Mouse (Mus musculus) liver, embryonic 16.5 days (tissue): ENCODE results near the gene Hipk2. TPM values are rescaled to one million over a fixed set of nuclear protein-coding genes. Genes with fewer than 3 reads are reported as not detected.
A peak's percentile ranks its signal among the peaks of the same experiment; 100 is the strongest.

ENCODE experiments used
- ATAC-seq: fragments of 200-750 bp; cut with Nextera tagmentation; 2 replicates; pipeline ENCODE4 v1.8.0; 2017; ENCODE audit warnings: low read depth, mild to moderate bottlenecking, moderate number of reproducible peaks, moderate library complexity
- H3K27ac ChIP-seq: fragments of 300-500 bp; sonication (generic); 2 replicates; pipeline ENCODE4 v1.5.1; 2014; ENCODE audit warnings: mild to moderate bottlenecking, low read length
- H3K27me3 ChIP-seq: fragments of 300-500 bp; sonication (generic); 2 replicates; pipeline ENCODE4 v1.6.1; 2014; ENCODE audit warnings: low read depth, low read length, mixed read lengths; ENCODE audit not compliant: control insufficient read depth, insufficient read depth
- H3K36me3 ChIP-seq: fragments of 300-500 bp; sonication (generic); 2 replicates; pipeline ENCODE4 v1.6.1; 2014; ENCODE audit warnings: mild to moderate bottlenecking; ENCODE audit not compliant: control insufficient read depth, insufficient read depth
- H3K4me1 ChIP-seq: fragments of 300-500 bp; sonication (generic); 2 replicates; pipeline ENCODE4 v1.6.1; 2014; ENCODE audit warnings: low read depth, low read length, mixed read lengths; ENCODE audit not compliant: control insufficient read depth
- H3K4me2 ChIP-seq: fragments of 300-500 bp; sonication (generic); 2 replicates; pipeline ENCODE4 v1.6.1; 2014; ENCODE audit warnings: low read depth, low read length, mixed read lengths
- H3K4me3 ChIP-seq: fragments of 300-500 bp; sonication (generic); 2 replicates; pipeline ENCODE4 v1.5.1; 2014; ENCODE audit warnings: low read depth, mild to moderate bottlenecking, low read length
- H3K9ac ChIP-seq: fragments of 300-500 bp; sonication (generic); 2 replicates; pipeline ENCODE4 v1.6.1; 2014; ENCODE audit warnings: low read depth, low read length
- H3K9me3 ChIP-seq: fragments of 300-500 bp; sonication (generic); replicated peaks from 2 replicates; pipeline ENCODE4 v1.6.1; 2016; ENCODE audit warnings: low read length; ENCODE audit not compliant: control insufficient read depth
- WGBS: fragments of 180-500 bp; shearing (Covaris S2); extraction: QIAGEN DNeasy Blood & Tissue Kit; methylation state at CpG from one replicate; pipeline ENCODE4 v1.1.7; 2014; ENCODE audit not compliant: insufficient replicate concordance; 5-methylcytosine and 5-hydroxymethylcytosine counted together
- polyA plus RNA-seq: library from polyadenylated mRNA; unstranded; fragments of >200 nt; fragmentation: Nextera tagmentation; extraction: Ambion mirVana; gene quantifications from 2 replicates; pipeline ENCODE4 v1.2.1, GENCODE M21; 2015

The Hipk2 gene
- polyA plus RNA-seq, 1 experiment from 2014 or later, result 19.8 TPM

- no peak overlapping the region for H3K27ac ChIP-seq
- H3K9me3 ChIP-seq, result no peaks in the 10 kb centered on the region
- H3K4me1 ChIP-seq, result peaks cover 44% of the 10 kb centered on the region
- 43% methylated on average over 3 of the region's 3 CpGs for whole genome bisulfite sequencing
- no peaks in the 10 kb centered on the region for H3K27me3 ChIP-seq
- no peak for ATAC-seq
- no peak overlapping the region for H3K9ac ChIP-seq
- no peak overlapping the region for H3K4me2 ChIP-seq
- peaks cover 3% of the 10 kb centered on the region; the same call in 1 of the 2 replicates for H3K36me3 ChIP-seq
- no peak overlapping the region for H3K4me3 ChIP-seq
Measured at GRCm38 (mm10) chr6:38826857-38827256, 49.1 kb downstream of the Hipk2 start.

- Histone ChIP-seq H3K36me3 (peaks cover 3% of the 10 kb centered on the region; the same call in 1 of the 2 replicates), H3K27me3 (no peaks in the 10 kb centered on the region), H3K27ac (no peak overlapping the region), H3K9ac (no peak overlapping the region), H3K4me3 (no peak overlapping the region), H3K4me1 (peaks cover 50% of the 10 kb centered on the region), H3K9me3 (no peaks in the 10 kb centered on the region), H3K4me2 (no peak overlapping the region)
- ATAC-seq, result no peak
Measured at GRCm38 (mm10) chr6:38825886-38826285, 50.1 kb downstream of the Hipk2 start.

- no peaks in the 10 kb centered on the region for H3K9me3 ChIP-seq
- no peak for ATAC-seq
- H3K9ac ChIP-seq, result no peak overlapping the region
- peaks cover 14% of the 10 kb centered on the region for H3K36me3 ChIP-seq
- H3K27ac ChIP-seq, result peak overlapping the region; percentile 54
- H3K27me3 ChIP-seq, result no peaks in the 10 kb centered on the region
- no peak overlapping the region for H3K4me3 ChIP-seq
- no peak overlapping the region for H3K4me2 ChIP-seq
- peaks cover 48% of the 10 kb centered on the region for H3K4me1 ChIP-seq
Measured at GRCm38 (mm10) chr6:38823827-38824226, 52.1 kb downstream of the Hipk2 start.

GRCm38 (mm10) chr6:38823164-38823563, 52.8 kb downstream of the Hipk2 start:
- Histone ChIP-seq H3K4me1 (peaks cover 44% of the 10 kb centered on the region), H3K4me2 (no peak overlapping the region), H3K27ac (no peak overlapping the region), H3K9ac (no peak overlapping the region), H3K27me3 (no peaks in the 10 kb centered on the region), H3K36me3 (peaks cover 21% of the 10 kb centered on the region), H3K4me3 (no peak overlapping the region), H3K9me3 (no peaks in the 10 kb centered on the region)
- whole genome bisulfite sequencing, result 83% methylated on average over 4 of the region's 4 CpGs
- ATAC-seq, result no peak

- Histone ChIP-seq H3K27ac (no peak overlapping the region), H3K9me3 (no peaks in the 10 kb centered on the region), H3K4me3 (no peak overlapping the region), H3K36me3 (peaks cover 33% of the 10 kb centered on the region), H3K9ac (no peak overlapping the region), H3K4me1 (peaks cover 31% of the 10 kb centered on the region), H3K4me2 (no peak overlapping the region), H3K27me3 (no peaks in the 10 kb centered on the region)
- no peak for ATAC-seq
- 13% methylated on average over 2 of the region's 2 CpGs for WGBS
Measured at GRCm38 (mm10) chr6:38821686-38822085, 54.3 kb downstream of the Hipk2 start.

- no peak overlapping the region for H3K9ac ChIP-seq
- no peak overlapping the region for H3K4me3 ChIP-seq
- H3K9me3 ChIP-seq, result no peaks in the 10 kb centered on the region
- peaks cover 41% of the 10 kb centered on the region for H3K36me3 ChIP-seq
- ATAC-seq, result no peak
- no peak overlapping the region for H3K4me2 ChIP-seq
- no peaks in the 10 kb centered on the region for H3K27me3 ChIP-seq
- H3K4me1 ChIP-seq, result peaks cover 31% of the 10 kb centered on the region
- no peak overlapping the region for H3K27ac ChIP-seq
- WGBS, result 92% methylated on average over 1 of the region's 1 CpGs
Measured at GRCm38 (mm10) chr6:38820862-38821261, 55.1 kb downstream of the Hipk2 start.

- Histone ChIP-seq H3K4me3 (no peak overlapping the region), H3K9me3 (no peaks in the 10 kb centered on the region), H3K36me3 (peaks cover 59% of the 10 kb centered on the region), H3K4me2 (no peak overlapping the region), H3K9ac (no peak overlapping the region), H3K27me3 (no peaks in the 10 kb centered on the region), H3K4me1 (peaks cover 5% of the 10 kb centered on the region), H3K27ac (no peak overlapping the region; the same call in 1 of the 2 replicates)
- 97% methylated on average over 1 of the region's 1 CpGs for WGBS
- no peak for ATAC-seq
Measured at GRCm38 (mm10) chr6:38816216-38816615, 59.7 kb downstream of the Hipk2 start.

- H3K27ac ChIP-seq, result no peak overlapping the region; the same call in 1 of the 2 replicates
- no peak overlapping the region for H3K4me3 ChIP-seq
- H3K4me2 ChIP-seq, result no peak overlapping the region
- peaks cover 5% of the 10 kb centered on the region for H3K4me1 ChIP-seq
- H3K27me3 ChIP-seq, result no peaks in the 10 kb centered on the region
- no peaks in the 10 kb centered on the region for H3K9me3 ChIP-seq
- H3K36me3 ChIP-seq, result peaks cover 59% of the 10 kb centered on the region
- no peak for ATAC-seq
- no peak overlapping the region for H3K9ac ChIP-seq
- 51% methylated on average over 2 of the region's 2 CpGs for WGBS
Measured at GRCm38 (mm10) chr6:38815582-38815981, 60.4 kb downstream of the Hipk2 start.

GRCm38 (mm10) chr6:38814690-38815089, 61.3 kb downstream of the Hipk2 start:
- Histone ChIP-seq H3K27ac (no peak overlapping the region), H3K36me3 (peaks cover 55% of the 10 kb centered on the region), H3K27me3 (no peaks in the 10 kb centered on the region), H3K4me3 (no peak overlapping the region), H3K4me1 (peaks cover 13% of the 10 kb centered on the region), H3K4me2 (no peak overlapping the region), H3K9ac (no peak overlapping the region), H3K9me3 (no peaks in the 10 kb centered on the region)
- ATAC-seq, result no peak
- WGBS, result 73% methylated on average over 2 of the region's 2 CpGs
